Comparison of ENCODE assay signal across 17 mouse cellular contexts in genomic region chr8:125517397-125517796, GRCm38 (mm10). TPM values are rescaled to one million over a fixed set of nuclear protein-coding genes. Genes with fewer than 3 reads are reported as not detected.
DNase-seq lines count a peak whose midpoint lies in the region; ATAC-seq and TF ChIP-seq lines count a peak whose summit lies in the region.
"Had no signal": no experiment of that assay in that cellular context is flagged by ENCODE, and none has a peak within 500 bp of the region (broad histone marks: within the 10 kb centered on the region; RNA-seq: fewer than 3 reads in every experiment).

No protein-coding gene starts in this region.

- TF ChIP-seq POLR2A in cortical plate, adult 2 months (IDR thresholded peaks at IDR 0.05; ENCODE audit: extremely low read depth, insufficient read depth, low read length), result no peak

- no peak overlapping the region for H3K4me2 ChIP-seq in heart, embryonic 11.5 days
- H3K4me2 ChIP-seq: heart, embryonic 13.5 days; hindbrain, embryonic 13.5 days; liver, embryonic 15.5 days had no signal

- H3K4me1 ChIP-seq in heart, embryonic 11.5 days (ENCODE audit: control insufficient read depth, insufficient read depth, low read length), result peaks cover 75% of the 10 kb centered on the region
- H3K4me1 ChIP-seq in cortical plate, adult 2 months (ENCODE audit: control insufficient read depth, insufficient read depth, low read length), result peaks cover 12% of the 10 kb centered on the region

- no peaks in the 10 kb centered on the region for H3K9me3 ChIP-seq in heart, embryonic 11.5 days (replicated peaks; ENCODE audit: control insufficient read depth, low read length)
- H3K9me3 ChIP-seq: heart, embryonic 13.5 days; hindbrain, embryonic 13.5 days; liver, embryonic 15.5 days had no signal

- no peak for TF ChIP-seq CTCF in left cerebral cortex, adult 2 months (IDR thresholded peaks at IDR 0.05)
- no peak for TF ChIP-seq CTCF in cortical plate, adult 2 months (IDR thresholded peaks at IDR 0.05; ENCODE audit: extremely low read depth, insufficient read depth, low read length)

- no peak for ATAC-seq in heart, embryonic 11.5 days (replicated peaks; ENCODE audit: insufficient number of reproducible peaks, low FRiP score, low TSS enrichment)

- 75% methylated on average over 8 of the region's 8 CpGs for WGBS in heart, embryonic 11.5 days (ENCODE audit: insufficient replicate concordance)

- H3K27ac ChIP-seq in heart, embryonic 11.5 days (ENCODE audit: low read depth, low read length), result peak overlapping the region; percentile 41; the same call in 1 of the 2 replicates
- H3K27ac ChIP-seq in left cerebral cortex, adult 2 months, result peak overlapping the region; percentile 32; the same call in 1 of the 2 replicates
- H3K27ac ChIP-seq in cortical plate, adult 2 months (ENCODE audit: insufficient read depth, low read length), result peak overlapping the region; percentile 72
- H3K27ac ChIP-seq: hindbrain, embryonic 13.5 days; liver, embryonic 15.5 days had no signal

- H3K36me3 ChIP-seq in heart, embryonic 11.5 days (ENCODE audit: control insufficient read depth, insufficient read depth, low read length), result no peaks in the 10 kb centered on the region
- H3K36me3 ChIP-seq: hindbrain, embryonic 13.5 days; liver, embryonic 15.5 days had no signal

- no peak overlapping the region for H3K9ac ChIP-seq in heart, embryonic 11.5 days (ENCODE audit: low read depth, low read length)
- H3K9ac ChIP-seq: heart, embryonic 13.5 days; hindbrain, embryonic 13.5 days; liver, embryonic 15.5 days had no signal

- no peak for DNase-seq in heart, adult 9 months (ENCODE audit: low spot score in 2 of 2)
- no peak for DNase-seq in left cerebral cortex, adult 2 months (ENCODE audit: extremely low spot score in 1 of 2, low spot score in 2 of 2)
- no peak for DNase-seq in left cerebral cortex, postnatal 36 days (ENCODE audit: low spot score in 2 of 2)
- DNase-seq in lung, postnatal 25 days (ENCODE audit: low spot score), result peak; percentile 73
- DNase-seq in spleen, postnatal 14 days (ENCODE audit: low spot score in 2 of 2), result no peak
- DNase-seq: cerebellum, adult 9-10 months; embryo, embryonic 11 days; gastrocnemius, postnatal 14 days; kidney, adult 18-20 months; kidney, postnatal 25 days; right cerebral cortex, postnatal 14 days; thymus, postnatal 14 days had no signal

- intact Hi-C loops in left cerebral cortex, adult 2 months (cut with DNase I), result no loop called here
- intact Hi-C loops in left cerebral cortex, postnatal 36 days (cut with DNase I), result no loop called here

- no peak overlapping the region for H3K4me3 ChIP-seq in heart, embryonic 11.5 days (ENCODE audit: low read depth, low read length)
- no peak overlapping the region for H3K4me3 ChIP-seq in left cerebral cortex, adult 2 months
- no peak overlapping the region for H3K4me3 ChIP-seq in cortical plate, adult 2 months (ENCODE audit: insufficient read depth, low read length)
- H3K4me3 ChIP-seq: heart, embryonic 13.5 days; hindbrain, embryonic 13.5 days; liver, embryonic 15.5 days had no signal

- H3K27me3 ChIP-seq in heart, embryonic 11.5 days (ENCODE audit: control insufficient read depth, insufficient read depth, low read length), result no peaks in the 10 kb centered on the region
- H3K27me3 ChIP-seq: heart, embryonic 13.5 days; hindbrain, embryonic 13.5 days; liver, embryonic 15.5 days had no signal

RNA-seq across cellular contexts. Expression of gene Sipa1l2, which starts 52.2 kb away (rescaled TPM):
- polyA plus RNA-seq in heart, embryonic 11.5 days (2014; fragmentation: Nextera tagmentation; extraction: Ambion mirVana), result 16.8 and 19.4 TPM in 2 replicates
- 10 to 100 TPM; 44.1 to 47.9 TPM for total RNA-seq in left cerebral cortex, adult 2 months (2021)
- total RNA-seq in left cerebral cortex, postnatal 36 days (2021), result 10 to 100 TPM; 39.6 to 42.0 TPM
- polyA plus RNA-seq in cortical plate, adult 2 months (2012; rRNA removed), result 22.7 and 26.5 TPM in 2 replicates
